Mouse (Mus musculus) intestine, embryonic 16.5 days (tissue): ENCODE results near the gene Gstp3. TPM values are rescaled to one million over a fixed set of nuclear protein-coding genes. Genes with fewer than 3 reads are reported as not detected.
"Not testable (repeated sequence)": the region's sequence is repeated elsewhere in the genome, so short reads cannot be mapped to it uniquely, and the experiment has no call there.

Source experiments
- ATAC-seq: fragments of 200-750 bp; cut with Nextera tagmentation; 2 replicates; pipeline ENCODE4 v1.8.0; 2017; ENCODE audit warnings: moderate TSS enrichment, moderate library complexity
- H3K27ac ChIP-seq: fragments of 300-500 bp; sonication (generic); 2 replicates; pipeline ENCODE4 v1.5.1; 2014; ENCODE audit warnings: mild to moderate bottlenecking, low read length
- H3K27me3 ChIP-seq: fragments of 300-500 bp; sonication (generic); replicated peaks from 2 replicates; pipeline ENCODE4 v1.6.1; 2014; ENCODE audit warnings: low read length, control low read depth, mixed read lengths; ENCODE audit not compliant: control insufficient read depth, insufficient read depth
- H3K36me3 ChIP-seq: fragments of 300-500 bp; sonication (generic); 2 replicates; pipeline ENCODE4 v1.6.1; 2014; ENCODE audit warnings: low read length, control low read depth; ENCODE audit not compliant: control insufficient read depth, insufficient read depth
- H3K4me1 ChIP-seq: fragments of 300-500 bp; sonication (generic); 2 replicates; pipeline ENCODE4 v1.6.1; 2014; ENCODE audit warnings: low read length, control low read depth, mixed read lengths; ENCODE audit not compliant: control insufficient read depth, insufficient read depth
- H3K4me2 ChIP-seq: fragments of 300-500 bp; sonication (generic); 2 replicates; pipeline ENCODE4 v1.6.1; 2014; ENCODE audit warnings: low read depth, low read length, control low read depth
- H3K4me3 ChIP-seq: fragments of 300-500 bp; sonication (generic); 2 replicates; pipeline ENCODE4 v1.5.1; 2014; ENCODE audit warnings: mild to moderate bottlenecking, low read length
- H3K9ac ChIP-seq: fragments of 300-500 bp; sonication (generic); 2 replicates; pipeline ENCODE4 v1.6.1; 2014; ENCODE audit warnings: low read depth, low read length
- H3K9me3 ChIP-seq: fragments of 300-500 bp; sonication (generic); 2 replicates; pipeline ENCODE4 v1.6.1; 2016; ENCODE audit warnings: low read length, control low read depth; ENCODE audit not compliant: control insufficient read depth
- WGBS: fragments of 180-500 bp; shearing (Covaris S2); extraction: QIAGEN DNeasy Blood & Tissue Kit; methylation state at CpG from one replicate; pipeline ENCODE4 v1.1.7; 2014; 5-methylcytosine and 5-hydroxymethylcytosine counted together
- polyA plus RNA-seq: library from polyadenylated mRNA; unstranded; fragments of >200 nt; fragmentation: Nextera tagmentation; extraction: Ambion mirVana; gene quantifications from 2 replicates; pipeline ENCODE4 v1.2.1, GENCODE M21; 2015

The Gstp3 gene
- polyA plus RNA-seq, 1 experiment from 2014 or later = 15.1 TPM

DNA sequence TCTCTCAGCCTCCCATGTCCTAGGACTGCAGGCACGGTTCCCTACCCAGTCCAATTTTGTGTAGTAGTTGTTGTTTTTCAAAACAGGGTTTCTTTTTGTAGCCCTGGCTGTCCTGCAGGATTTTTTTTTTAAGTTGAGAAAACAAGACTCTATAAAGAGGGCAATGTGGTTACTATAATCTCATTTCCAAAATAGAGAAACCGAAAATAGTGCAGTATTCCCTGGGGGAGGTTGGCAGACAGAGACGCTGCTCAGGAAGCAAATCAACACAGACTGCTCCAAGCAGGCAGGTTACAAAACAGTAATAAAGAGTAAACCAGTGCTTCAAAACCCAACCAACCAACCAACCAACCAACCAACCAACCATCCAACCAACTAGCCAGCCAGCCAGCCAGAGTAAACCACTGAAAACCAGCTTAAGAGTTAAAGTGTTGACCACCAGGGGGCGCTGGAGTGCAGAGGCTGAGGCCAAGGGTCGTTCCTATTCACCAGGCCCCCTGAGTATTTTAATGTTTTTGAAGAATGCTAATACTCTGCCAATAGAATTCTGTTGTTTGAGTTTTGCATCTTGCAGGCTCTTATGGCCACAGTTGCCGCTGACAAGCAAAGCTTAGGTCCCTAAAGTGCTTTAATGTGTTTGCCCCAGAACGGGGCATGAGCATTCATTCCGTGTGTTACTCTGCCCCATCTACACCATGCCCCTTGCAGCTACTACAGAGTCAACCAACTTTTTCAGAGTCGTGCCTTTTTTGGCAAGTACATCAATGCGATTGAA, 7.4 kb downstream of the Gstp3 start:
- Histone ChIP-seq H3K4me3 (no peak overlapping the region), H3K27me3 (no peaks in the 10 kb centered on the region), H3K27ac (no peak overlapping the region), H3K4me1 (peaks cover 12% of the 10 kb centered on the region), H3K4me2 (no peak overlapping the region), H3K9ac (no peak overlapping the region), H3K9me3 (no peaks in the 10 kb centered on the region; the same call in 1 of the 2 replicates), H3K36me3 (no peaks in the 10 kb centered on the region)
- WGBS = 52% methylated on average over 10 of the region's 10 CpGs
- ATAC-seq = no peak

DNA sequence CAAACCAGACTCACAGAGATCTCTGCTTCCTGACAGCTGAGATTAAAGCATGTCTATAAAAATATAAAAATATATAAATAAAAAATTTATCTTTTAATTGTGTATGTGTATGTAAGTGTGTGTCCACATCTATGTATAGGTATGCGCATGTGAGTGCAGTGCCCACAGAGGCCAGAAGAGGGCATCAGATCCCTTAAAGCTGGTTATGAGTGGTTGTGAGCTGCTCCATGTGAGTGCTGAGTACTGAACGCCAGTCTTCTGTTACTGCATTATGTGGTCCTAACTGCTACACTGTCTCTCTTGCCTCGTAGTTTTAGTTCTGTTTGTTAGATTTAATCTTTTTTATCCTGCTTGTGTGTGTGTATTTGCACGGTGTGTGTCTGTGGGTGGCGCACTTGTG, 8.4 kb downstream of the Gstp3 start:
- Histone ChIP-seq H3K4me2 (no peak overlapping the region), H3K4me3 (no peak overlapping the region), H3K27me3 (no peaks in the 10 kb centered on the region), H3K9me3 (no peaks in the 10 kb centered on the region; the same call in 1 of the 2 replicates), H3K9ac (no peak overlapping the region), H3K36me3 (no peaks in the 10 kb centered on the region), H3K4me1 (peaks cover 6% of the 10 kb centered on the region; the same call in 1 of the 2 replicates), H3K27ac (no peak overlapping the region)
- 95% methylated on average over 5 of the region's 5 CpGs for WGBS
- no peak for ATAC-seq

DNA sequence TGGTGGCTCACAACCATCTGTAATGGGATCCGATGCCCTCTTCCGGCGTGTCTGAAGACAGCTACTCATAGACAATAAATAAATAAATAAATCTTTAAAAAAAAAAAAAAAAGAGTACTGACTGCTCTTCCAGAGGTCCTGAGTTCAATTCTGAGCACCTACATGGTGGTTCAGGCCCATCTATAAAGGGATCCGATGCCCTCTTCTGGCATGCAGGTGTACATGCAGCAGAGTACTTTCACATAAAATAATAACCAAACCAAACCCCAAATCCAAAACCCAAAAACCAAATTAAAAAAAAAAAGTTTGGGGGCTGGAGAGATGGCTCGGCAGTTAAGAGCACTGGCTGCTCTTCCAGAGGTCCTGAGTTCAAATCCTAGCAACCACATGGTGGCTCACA, 10.3 kb downstream of the Gstp3 start:
- H3K9me3 ChIP-seq, H3K27ac ChIP-seq, H3K9ac ChIP-seq, H3K4me3 ChIP-seq, H3K4me2 ChIP-seq, H3K27me3 ChIP-seq, H3K4me1 ChIP-seq, ATAC-seq, H3K36me3 ChIP-seq: not testable (repeated sequence)
- 86% methylated on average over 5 of the region's 5 CpGs for WGBS

DNA sequence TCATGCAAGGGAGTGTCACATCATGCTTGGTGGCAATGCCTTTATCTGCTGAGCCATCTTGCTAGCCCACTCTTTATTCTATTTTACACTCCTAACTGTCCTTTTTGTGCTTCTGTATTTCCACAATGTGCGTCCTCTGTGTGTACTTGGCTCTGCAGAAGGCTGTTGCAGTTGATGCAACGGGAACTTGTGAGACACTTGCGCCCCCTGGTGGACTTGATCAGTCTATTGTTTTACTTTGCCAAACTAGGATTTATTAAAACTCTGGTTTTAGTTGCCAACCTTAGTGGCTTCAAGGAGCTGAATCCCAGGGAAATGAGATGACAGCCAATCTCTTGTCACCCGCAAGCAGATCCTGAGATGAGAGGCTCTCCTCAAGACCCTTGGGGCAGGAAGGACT, 11.5 kb downstream of the Gstp3 start:
- peaks cover 4% of the 10 kb centered on the region; the same call in 1 of the 2 replicates for H3K4me1 ChIP-seq
- 22% methylated on average over 4 of the region's 4 CpGs for WGBS
- H3K9ac ChIP-seq = no peak overlapping the region
- no peak overlapping the region for H3K4me2 ChIP-seq
- no peak overlapping the region for H3K27ac ChIP-seq
- H3K4me3 ChIP-seq = no peak overlapping the region
- ATAC-seq = no peak
- H3K27me3 ChIP-seq = no peaks in the 10 kb centered on the region
- no peaks in the 10 kb centered on the region; the same call in 1 of the 2 replicates for H3K9me3 ChIP-seq
- H3K36me3 ChIP-seq = no peaks in the 10 kb centered on the region

DNA sequence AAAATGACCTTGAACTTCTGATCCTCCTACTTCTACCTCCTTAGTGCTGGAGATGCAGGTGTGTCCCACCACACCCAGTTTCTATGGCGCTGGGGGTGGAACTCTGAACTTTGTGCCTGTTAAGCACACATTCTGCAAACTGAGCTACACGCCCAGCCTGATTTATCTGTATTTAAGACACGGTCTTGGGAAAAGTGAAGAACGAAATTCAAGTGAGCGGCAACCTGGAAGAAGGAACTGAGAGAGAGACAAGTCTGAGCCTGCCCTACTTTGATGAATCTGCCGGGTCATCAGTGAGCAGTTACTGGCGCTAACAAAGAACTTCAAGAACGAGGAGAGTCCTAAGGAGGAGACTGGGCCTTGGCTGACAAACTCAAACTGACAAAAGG, 12.5 kb downstream of the Gstp3 start:
- ATAC-seq = peak; percentile 87
- Histone ChIP-seq H3K4me2 (peak overlapping the region; percentile 19), H3K4me1 (peaks cover 4% of the 10 kb centered on the region; the same call in 1 of the 2 replicates), H3K9ac (0 out of 2 replicates have a peak overlapping the region, but pooled peaks have one; percentile 12), H3K9me3 (no peaks in the 10 kb centered on the region; the same call in 1 of the 2 replicates), H3K36me3 (no peaks in the 10 kb centered on the region), H3K27me3 (no peaks in the 10 kb centered on the region), H3K27ac (peak overlapping the region; percentile 94), H3K4me3 (no peak overlapping the region)
- 63% methylated on average over 8 of the region's 8 CpGs for WGBS

DNA sequence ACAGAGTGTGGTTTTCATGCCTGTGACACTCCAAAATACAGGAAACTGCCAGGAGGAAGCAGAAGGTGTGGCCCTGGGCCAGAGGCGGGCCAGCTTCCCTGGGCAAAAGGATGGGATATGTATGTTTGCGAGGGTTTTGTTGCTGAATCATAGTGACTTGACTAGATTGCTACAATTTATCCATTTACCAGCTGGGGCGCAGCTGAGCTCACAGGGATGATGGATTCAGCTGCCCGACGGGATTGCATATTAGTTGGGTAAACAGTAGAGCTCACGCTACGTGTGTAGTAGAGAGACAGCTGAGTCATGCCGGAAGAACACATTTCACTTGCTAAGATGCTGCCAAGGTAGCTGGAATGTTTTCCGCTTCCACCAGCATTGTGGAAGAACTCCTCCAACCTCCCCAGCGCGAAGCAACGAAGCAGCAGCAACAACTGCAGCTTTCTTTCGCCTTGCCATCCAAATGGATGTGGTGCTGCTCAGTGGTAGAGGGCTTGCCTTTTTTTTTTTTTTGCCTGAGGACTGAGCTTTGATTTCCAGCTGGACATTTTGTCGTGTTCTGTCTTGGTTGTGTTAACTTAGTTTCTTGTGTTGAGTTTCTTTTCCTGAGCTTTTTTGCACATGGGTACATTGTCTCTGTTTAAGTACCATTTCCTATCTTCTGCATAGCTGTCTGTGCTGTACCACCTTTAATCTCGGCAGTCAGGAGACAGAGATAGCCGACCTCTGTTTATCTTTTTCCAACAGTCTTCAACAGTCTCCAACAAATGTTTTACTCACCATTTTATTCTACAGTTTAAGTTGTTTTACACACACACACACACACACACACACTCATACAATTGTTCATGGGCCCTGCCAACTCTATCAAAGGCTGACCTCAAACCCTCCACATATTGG, 13.2 kb downstream of the Gstp3 start, which contains the start of gene Gstp2:
TSS of gene Gstp2 (minus strand) at position 58 of the 900 bp plus-strand sequence.
- no peak within 1 kb of the TSS for H3K9ac ChIP-seq
- 29% methylated on average over 16 of the region's 16 CpGs for WGBS
- no peak within 1 kb of the TSS for H3K4me3 ChIP-seq
- H3K4me2 ChIP-seq = peak within 1 kb of the TSS; percentile 23; the same call in 1 of the 2 replicates
- H3K9me3 ChIP-seq = no peaks in the 10 kb centered on the region; the same call in 1 of the 2 replicates
- H3K4me1 ChIP-seq = peaks cover 4% of the 10 kb centered on the region; the same call in 1 of the 2 replicates
- ATAC-seq = peak; percentile 77
- no peaks in the 10 kb centered on the region for H3K36me3 ChIP-seq
- H3K27ac ChIP-seq = peak within 1 kb of the TSS; percentile 94
- H3K27me3 ChIP-seq = no peaks in the 10 kb centered on the region

DNA sequence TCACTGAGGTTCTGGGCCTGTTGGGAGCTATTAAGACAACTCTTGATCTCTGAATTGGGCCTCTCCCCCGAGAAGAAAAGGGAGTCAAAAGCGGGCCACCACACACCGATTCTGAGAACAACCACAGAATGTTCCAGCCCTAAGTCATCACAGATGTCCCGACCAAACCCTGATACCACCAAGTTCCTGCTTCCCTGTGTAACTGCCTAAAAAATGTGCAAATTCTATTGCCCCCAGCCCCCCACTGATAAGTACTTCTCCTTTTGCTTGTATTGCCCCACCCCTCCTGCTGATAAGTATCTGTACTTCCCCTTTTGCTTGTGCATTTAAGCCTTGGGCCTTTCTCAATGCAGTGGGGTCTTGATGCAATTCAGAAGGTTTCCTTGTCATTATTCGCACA, 15.3 kb downstream of the Gstp3 start:
- not testable (repeated sequence) for H3K27ac ChIP-seq

DNA sequence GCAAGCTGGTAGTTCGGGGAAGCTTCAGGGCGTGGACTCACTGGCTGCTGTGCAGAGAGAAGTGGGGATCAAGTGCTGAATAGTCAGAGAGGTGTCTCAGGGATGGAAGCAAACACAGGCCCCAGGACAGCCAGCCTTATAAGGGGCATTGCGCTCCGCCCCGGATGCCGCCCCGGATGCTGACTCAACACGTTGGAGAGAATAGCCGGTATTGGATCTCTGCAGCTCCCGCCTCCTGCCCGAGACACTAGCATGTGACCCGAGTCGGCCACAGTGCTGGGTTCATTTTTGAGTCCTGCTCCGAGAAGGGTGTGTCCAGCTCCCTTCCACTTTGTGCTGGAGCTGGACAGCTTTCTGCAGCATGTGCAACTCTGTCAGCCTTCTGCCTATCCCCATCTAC, 17.2 kb downstream of the Gstp3 start:
- Histone ChIP-seq H3K4me1 (peaks cover 8% of the 10 kb centered on the region), H3K27me3 (no peaks in the 10 kb centered on the region), H3K4me3 (no peak overlapping the region), H3K9ac (no peak overlapping the region), H3K27ac (peak overlapping the region; percentile 59), H3K36me3 (no peaks in the 10 kb centered on the region), H3K4me2 (peak overlapping the region; percentile 18; the same call in 1 of the 2 replicates), H3K9me3 (no peaks in the 10 kb centered on the region)
- 0 out of 2 replicates have a peak, but pooled peaks have one; percentile 3 for ATAC-seq
- 61% methylated on average over 14 of the region's 14 CpGs for WGBS

More for the DNA sequence above, 15.3 kb downstream of the Gstp3 start:
- ATAC-seq, H3K4me1 ChIP-seq, H3K4me3 ChIP-seq, H3K4me2 ChIP-seq, H3K9ac ChIP-seq, H3K27me3 ChIP-seq, H3K9me3 ChIP-seq, H3K36me3 ChIP-seq: not testable (repeated sequence)
- 85% methylated on average over 5 of the region's 5 CpGs for WGBS

DNA sequence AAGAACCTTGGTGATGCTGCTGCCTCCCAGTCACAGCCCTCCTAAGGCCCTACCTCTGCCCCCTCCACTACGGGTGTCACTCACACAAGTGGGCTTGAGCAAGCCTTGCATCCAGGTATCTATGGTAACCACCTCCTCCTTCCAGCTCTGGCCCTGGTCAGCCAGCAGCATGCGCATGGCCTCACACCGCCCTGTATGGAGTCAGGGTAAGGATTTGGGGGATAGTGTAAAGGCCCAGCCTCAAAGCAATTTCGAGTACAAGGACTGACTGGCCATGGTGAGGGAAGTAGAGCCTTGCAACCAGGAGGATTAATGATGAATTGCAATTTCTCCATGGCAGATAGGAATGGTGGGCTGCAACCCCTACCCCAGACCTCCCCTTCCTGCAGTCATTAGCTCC, 17.9 kb downstream of the Gstp3 start:
- not testable (repeated sequence) for H3K9me3 ChIP-seq, H3K27me3 ChIP-seq, H3K4me3 ChIP-seq, H3K4me1 ChIP-seq, H3K27ac ChIP-seq, H3K9ac ChIP-seq, H3K36me3 ChIP-seq, ATAC-seq, H3K4me2 ChIP-seq
- WGBS = 82% methylated on average over 3 of the region's 4 CpGs
